20 mouse cellular contexts compared by ENCODE assay signal in the genomic region with DNA sequence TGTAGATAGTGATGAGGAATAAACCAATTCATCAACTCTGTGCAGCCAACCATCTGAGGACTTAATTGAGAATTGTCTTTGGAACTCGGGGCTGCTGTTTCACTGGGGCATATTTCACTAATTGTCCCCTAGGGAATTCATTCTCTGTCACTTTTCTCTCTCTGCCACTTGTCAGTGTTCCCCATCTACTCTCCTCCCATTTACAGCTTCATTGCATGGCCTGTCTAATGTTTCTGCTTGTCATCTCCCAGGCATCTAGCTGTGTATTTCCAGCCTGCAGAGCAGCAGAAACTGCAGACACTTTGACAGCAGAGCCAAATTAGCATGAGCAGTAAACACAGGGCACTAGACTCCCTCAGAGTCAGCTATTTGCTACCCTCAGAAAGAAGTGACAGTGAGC.
DNase-seq lines count a peak whose midpoint lies in the region; ATAC-seq lines count a peak whose summit lies in the region.
"Had no signal": no experiment of that assay in that cellular context is flagged by ENCODE, and none has a peak within 500 bp of the region (broad histone marks: within the 10 kb centered on the region; RNA-seq: fewer than 3 reads in every experiment).

No protein-coding gene starts in this region.

- H3K36me3 ChIP-seq in midbrain, embryonic 14.5 days (ENCODE audit: control insufficient read depth, insufficient read depth, low read length): no peaks in the 10 kb centered on the region
- H3K36me3 ChIP-seq in midbrain, embryonic 10.5 days: no peaks in the 10 kb centered on the region
- no peaks in the 10 kb centered on the region for H3K36me3 ChIP-seq in hindbrain, embryonic 14.5 days (replicated peaks; ENCODE audit: control insufficient read depth, insufficient read depth)
- H3K36me3 ChIP-seq: heart, embryonic 15.5 days; limb, embryonic 12.5 days; liver, embryonic 13.5 days; lung, embryonic 15.5 days had no signal

- H3K4me3 ChIP-seq in midbrain, embryonic 14.5 days (replicated peaks; ENCODE audit: low read depth, low read length): no peak overlapping the region
- no peak overlapping the region for H3K4me3 ChIP-seq in midbrain, embryonic 10.5 days
- no peak overlapping the region for H3K4me3 ChIP-seq in hindbrain, embryonic 14.5 days (replicated peaks; ENCODE audit: low read length)
- H3K4me3 ChIP-seq: heart, adult 2 months; heart, embryonic 15.5 days; limb, embryonic 12.5 days; liver, embryonic 13.5 days; lung, embryonic 15.5 days had no signal

- no peak overlapping the region for H3K27ac ChIP-seq in midbrain, embryonic 14.5 days (replicated peaks; ENCODE audit: low read depth, low read length)
- no peak overlapping the region for H3K27ac ChIP-seq in midbrain, embryonic 10.5 days (replicated peaks)
- H3K27ac ChIP-seq in hindbrain, embryonic 14.5 days: no peak overlapping the region
- H3K27ac ChIP-seq: heart, adult 2 months; heart, embryonic 15.5 days; limb, embryonic 12.5 days; liver, embryonic 13.5 days; lung, embryonic 15.5 days; macrophage had no signal

- H3K9ac ChIP-seq in midbrain, embryonic 14.5 days (replicated peaks; ENCODE audit: low read length): no peak overlapping the region
- H3K9ac ChIP-seq in hindbrain, embryonic 14.5 days: no peak overlapping the region
- H3K9ac ChIP-seq: heart, embryonic 15.5 days; limb, embryonic 12.5 days; liver, embryonic 13.5 days; lung, embryonic 15.5 days had no signal

- DNase-seq in embryo, embryonic 10 days (ENCODE audit: low spot score): peak; percentile 4
- DNase-seq in embryo, embryonic 9.5 days (ENCODE audit: extremely low spot score): no peak
- DNase-seq in midbrain, embryonic 14.5 days: peak; percentile 19
- no peak for DNase-seq in midbrain, embryonic 10.5 days (ENCODE audit: low spot score)
- peak; percentile 53 for DNase-seq in hindbrain, embryonic 14.5 days (ENCODE audit: low spot score)
- peak; percentile 50 for DNase-seq in retina, postnatal 1 day
- no peak for DNase-seq in cerebellum, adult 9-10 months
- no peak for DNase-seq in ovary, postnatal 10 days (ENCODE audit: low spot score)
- DNase-seq: adrenal gland, adult 8-10 months; cerebellum, adult 11-12 months; gastrocnemius, postnatal 14 days; heart, adult 2 months; kidney, adult 2 months; kidney, postnatal 14 days; liver, embryonic 13.5 days; right cerebral cortex, postnatal 14 days had no signal

- WGBS in midbrain, embryonic 14.5 days: 12% methylated on average over 1 of the region's 1 CpGs
- 56% methylated on average over 1 of the region's 1 CpGs for WGBS in midbrain, embryonic 10.5 days
- WGBS in hindbrain, embryonic 14.5 days: 9% methylated on average over 1 of the region's 1 CpGs

- ATAC-seq in midbrain, embryonic 14.5 days (ENCODE audit: low FRiP score, low TSS enrichment): 0 out of 2 replicates have a peak, but pooled peaks have one; percentile 14
- peak; percentile 77; the same call in 1 of the 2 replicates for ATAC-seq in hindbrain, embryonic 14.5 days (ENCODE audit: low FRiP score)

- no peaks in the 10 kb centered on the region for H3K27me3 ChIP-seq in midbrain, embryonic 14.5 days (ENCODE audit: control insufficient read depth, insufficient read depth, low read length)
- H3K27me3 ChIP-seq in midbrain, embryonic 10.5 days (ENCODE audit: low read depth, poor library complexity, severe bottlenecking): 0 out of 2 replicates have a peak, but pooled peaks cover 1% of the 10 kb centered on the region
- 0 out of 2 replicates have a peak, but pooled peaks cover 5% of the 10 kb centered on the region for H3K27me3 ChIP-seq in hindbrain, embryonic 14.5 days (ENCODE audit: control insufficient read depth, insufficient read depth, low read length)
- H3K27me3 ChIP-seq: heart, embryonic 15.5 days; limb, embryonic 12.5 days; liver, embryonic 13.5 days; lung, embryonic 15.5 days had no signal

- H3K9me3 ChIP-seq in midbrain, embryonic 14.5 days (ENCODE audit: control insufficient read depth, low read length): no peaks in the 10 kb centered on the region
- H3K9me3 ChIP-seq in midbrain, embryonic 10.5 days (replicated peaks): no peaks in the 10 kb centered on the region
- no peaks in the 10 kb centered on the region for H3K9me3 ChIP-seq in hindbrain, embryonic 14.5 days (ENCODE audit: control insufficient read depth, low read length)
- H3K9me3 ChIP-seq: heart, embryonic 15.5 days; limb, embryonic 12.5 days; liver, embryonic 13.5 days; lung, embryonic 15.5 days had no signal

- no peak overlapping the region for H3K4me2 ChIP-seq in midbrain, embryonic 14.5 days (ENCODE audit: low read length)
- H3K4me2 ChIP-seq in hindbrain, embryonic 14.5 days (replicated peaks): no peak overlapping the region
- H3K4me2 ChIP-seq: heart, embryonic 15.5 days; limb, embryonic 12.5 days; liver, embryonic 13.5 days; lung, embryonic 15.5 days had no signal

- 0 out of 2 replicates have a peak, but pooled peaks cover 6% of the 10 kb centered on the region for H3K4me1 ChIP-seq in midbrain, embryonic 14.5 days (ENCODE audit: control insufficient read depth, insufficient read depth, low read length)
- peaks cover 8% of the 10 kb centered on the region for H3K4me1 ChIP-seq in midbrain, embryonic 10.5 days
- H3K4me1 ChIP-seq in hindbrain, embryonic 14.5 days (replicated peaks; ENCODE audit: control insufficient read depth, insufficient read depth, low read length): peaks cover 7% of the 10 kb centered on the region; the same call in 1 of the 2 replicates
- H3K4me1 ChIP-seq: heart, embryonic 15.5 days; limb, embryonic 12.5 days; liver, embryonic 13.5 days; lung, embryonic 15.5 days had no signal

Comparison
In these comparisons a context has a peak if more than half of its experiments do, and no peak if none do; other contexts are left out.
1. DNase-seq: peak in embryo, embryonic 10 days (single experiment), midbrain, embryonic 14.5 days (single experiment), hindbrain, embryonic 14.5 days (single experiment) and retina, postnatal 1 day (single experiment); none in embryo, embryonic 9.5 days (single experiment), midbrain, embryonic 10.5 days (single experiment), cerebellum, adult 9-10 months (single experiment) and ovary, postnatal 10 days (single experiment).